ENCODE assay signal across 8 mouse cellular contexts in the genomic region with DNA sequence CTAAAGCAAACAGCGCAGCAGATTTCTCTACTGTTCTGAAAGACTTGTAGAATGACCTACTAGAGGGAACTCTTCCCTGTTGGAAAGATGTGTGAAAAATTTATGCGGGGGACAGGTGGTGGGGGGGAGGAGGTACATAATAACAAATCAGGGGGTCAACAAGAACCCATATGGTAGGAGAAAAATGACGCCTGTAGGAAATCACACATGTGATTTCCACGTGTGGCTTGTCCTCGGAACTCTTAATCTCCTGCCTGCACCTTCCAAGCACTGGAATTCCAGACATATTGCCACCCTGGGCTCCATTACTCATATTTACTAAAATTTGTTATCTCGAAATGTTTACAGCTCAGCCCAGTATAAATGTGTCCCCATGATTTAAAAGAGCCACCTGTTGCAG. TPM values are rescaled to one million over a fixed set of nuclear protein-coding genes. Genes with fewer than 3 reads are reported as not detected.
DNase-seq lines count a peak whose midpoint lies in the region; ATAC-seq and TF ChIP-seq lines count a peak whose summit lies in the region.

No protein-coding gene starts in this region.

- H3K4me1 ChIP-seq in heart, postnatal 0 days (ENCODE audit: control insufficient read depth, insufficient read depth): peaks cover 8% of the 10 kb centered on the region; the same call in 1 of the 2 replicates
- no peaks in the 10 kb centered on the region; the same call in 1 of the 2 replicates for H3K4me1 ChIP-seq in cortical plate, adult 2 months (ENCODE audit: control insufficient read depth, insufficient read depth, low read length)
- peaks cover 13% of the 10 kb centered on the region for H3K4me1 ChIP-seq in hindbrain, embryonic 15.5 days (replicated peaks)
- peaks cover 12% of the 10 kb centered on the region for H3K4me1 ChIP-seq in midbrain, embryonic 13.5 days (replicated peaks)

- peak overlapping the region; percentile 91 for H3K9ac ChIP-seq in heart, postnatal 0 days (replicated peaks; ENCODE audit: low read depth, low read length)
- peak overlapping the region; percentile 98 for H3K9ac ChIP-seq in hindbrain, embryonic 15.5 days
- H3K9ac ChIP-seq in midbrain, embryonic 13.5 days (replicated peaks): peak overlapping the region; percentile 98

- peak overlapping the region; percentile 74 for H3K4me2 ChIP-seq in heart, postnatal 0 days (ENCODE audit: low read depth, low read length)
- peak overlapping the region; percentile 84 for H3K4me2 ChIP-seq in hindbrain, embryonic 15.5 days
- H3K4me2 ChIP-seq in midbrain, embryonic 13.5 days (replicated peaks): peak overlapping the region; percentile 95

- no peak for TF ChIP-seq EP300 in heart, postnatal 0 days (IDR thresholded peaks at IDR 0.05; ENCODE audit: low read depth)

- no peak for TF ChIP-seq POLR2A in cortical plate, adult 2 months (IDR thresholded peaks at IDR 0.05; ENCODE audit: extremely low read depth, insufficient read depth, low read length)

- no peak overlapping the region for H3K27ac ChIP-seq in heart, postnatal 0 days (ENCODE audit: low read depth)
- no peak overlapping the region for H3K27ac ChIP-seq in cortical plate, adult 2 months (ENCODE audit: insufficient read depth, low read length)
- H3K27ac ChIP-seq in hindbrain, embryonic 15.5 days (replicated peaks): no peak overlapping the region
- H3K27ac ChIP-seq in midbrain, embryonic 13.5 days: no peak overlapping the region

- intact Hi-C loops in heart, postnatal 10 days (cut with DNase I): loop anchor here (2.0 to 5.0 kb wide), 4 partner anchors 61 to 176 kb away; a partner anchor contains a TSS

- H3K9me3 ChIP-seq in heart, postnatal 0 days (replicated peaks; ENCODE audit: control insufficient read depth, low read length): no peaks in the 10 kb centered on the region
- no peaks in the 10 kb centered on the region for H3K9me3 ChIP-seq in hindbrain, embryonic 15.5 days
- H3K9me3 ChIP-seq in midbrain, embryonic 13.5 days: no peaks in the 10 kb centered on the region

- H3K27me3 ChIP-seq in heart, postnatal 0 days (ENCODE audit: control insufficient read depth, insufficient read depth, low read length): no peaks in the 10 kb centered on the region
- no peaks in the 10 kb centered on the region for H3K27me3 ChIP-seq in hindbrain, embryonic 15.5 days
- no peaks in the 10 kb centered on the region for H3K27me3 ChIP-seq in midbrain, embryonic 13.5 days

- no peak for DNase-seq in heart, postnatal 0 days (ENCODE audit: low spot score)
- DNase-seq in heart, postnatal 10 days: no peak
- no peak for DNase-seq in embryo, embryonic 11 days
- no peak for DNase-seq in thymus, postnatal 25 days
- DNase-seq in layer of hippocampus, adult 8-10 months (ENCODE audit: low spot score in 2 of 2): no peak

- WGBS in heart, postnatal 0 days: 74% methylated on average over 6 of the region's 6 CpGs
- 84% methylated on average over 6 of the region's 6 CpGs for WGBS in hindbrain, embryonic 15.5 days
- WGBS in midbrain, embryonic 13.5 days: 86% methylated on average over 6 of the region's 6 CpGs

- no peak for TF ChIP-seq CTCF in heart, postnatal 0 days (IDR thresholded peaks at IDR 0.05; ENCODE audit: low read depth)
- TF ChIP-seq CTCF in cortical plate, adult 2 months (IDR thresholded peaks at IDR 0.05; ENCODE audit: extremely low read depth, insufficient read depth, low read length): no peak

- peak overlapping the region; percentile 83 for H3K4me3 ChIP-seq in heart, postnatal 0 days (ENCODE audit: low read depth, low read length)
- H3K4me3 ChIP-seq in cortical plate, adult 2 months (ENCODE audit: insufficient read depth, low read length): 0 out of 2 replicates have a peak overlapping the region, but pooled peaks have one; percentile 79
- peak overlapping the region; percentile 93 for H3K4me3 ChIP-seq in hindbrain, embryonic 15.5 days
- peak overlapping the region; percentile 95 for H3K4me3 ChIP-seq in midbrain, embryonic 13.5 days (replicated peaks)

- H3K36me3 ChIP-seq in heart, postnatal 0 days (replicated peaks; ENCODE audit: control insufficient read depth, insufficient read depth, low read length): peaks cover 38% of the 10 kb centered on the region
- H3K36me3 ChIP-seq in hindbrain, embryonic 15.5 days: peaks cover 30% of the 10 kb centered on the region
- H3K36me3 ChIP-seq in midbrain, embryonic 13.5 days: peaks cover 37% of the 10 kb centered on the region

- no peak for ATAC-seq in heart, postnatal 0 days (ENCODE audit: insufficient read depth, low read depth)
- no peak for ATAC-seq in hindbrain, embryonic 15.5 days (ENCODE audit: low FRiP score, low read depth)
- no peak for ATAC-seq in midbrain, embryonic 13.5 days

RNA-seq across cellular contexts. Expression of a gene that starts 2.2 kb away (rescaled TPM):
- total RNA-seq in heart, postnatal 0 days (2014; rRNA removed; ENCODE audit: low replicate concordance): 28.5 and 42.7 TPM in 2 replicates
- 58.3 and 61.0 TPM in 2 replicates for polyA plus RNA-seq in heart, postnatal 0 days (2015; fragmentation: Nextera tagmentation; extraction: Ambion mirVana)
- 10 to 100 TPM; 64.9 to 80.2 TPM for total RNA-seq in heart, postnatal 10 days (2021)
- polyA plus RNA-seq in cortical plate, adult 2 months (2012; rRNA removed): 93.7 and 104 TPM in 2 replicates
- polyA plus RNA-seq in hindbrain, embryonic 15.5 days (2015; fragmentation: Nextera tagmentation; extraction: Ambion mirVana): 123 and 127 TPM in 2 replicates
- polyA plus RNA-seq in midbrain, embryonic 13.5 days (2015; fragmentation: Nextera tagmentation; extraction: Ambion mirVana): 140 and 146 TPM in 2 replicates
- total RNA-seq in layer of hippocampus, adult 8-10 months (2022): 10 to 100 TPM; 77.7 to 95.8 (median 87.4) TPM

RNA-seq across cellular contexts. Expression of a gene that starts 24.3 kb away (rescaled TPM):
- total RNA-seq in heart, postnatal 0 days (2014; rRNA removed; ENCODE audit: low replicate concordance): not detected in 2 replicates
- not detected in 2 replicates for polyA plus RNA-seq in heart, postnatal 0 days (2015; fragmentation: Nextera tagmentation; extraction: Ambion mirVana)
- total RNA-seq in heart, postnatal 10 days (2021): not detected
- not detected in 2 replicates for polyA plus RNA-seq in cortical plate, adult 2 months (2012; rRNA removed)
- not detected in 2 replicates for polyA plus RNA-seq in hindbrain, embryonic 15.5 days (2015; fragmentation: Nextera tagmentation; extraction: Ambion mirVana)
- polyA plus RNA-seq in midbrain, embryonic 13.5 days (2015; fragmentation: Nextera tagmentation; extraction: Ambion mirVana): not detected in 2 replicates
- not detected for total RNA-seq in layer of hippocampus, adult 8-10 months (2022)

RNA-seq across cellular contexts. Expression of a gene that starts 40.8 kb away (rescaled TPM):
- 0.50 TPM in 1 of 2 replicates, not detected in the other for total RNA-seq in heart, postnatal 0 days (2014; rRNA removed; ENCODE audit: low replicate concordance)
- polyA plus RNA-seq in heart, postnatal 0 days (2015; fragmentation: Nextera tagmentation; extraction: Ambion mirVana): not detected in 2 replicates
- under 1 TPM; 0.29 to 0.64 TPM for total RNA-seq in heart, postnatal 10 days (2021)
- polyA plus RNA-seq in cortical plate, adult 2 months (2012; rRNA removed): 0.19 TPM in 2 replicates
- polyA plus RNA-seq in hindbrain, embryonic 15.5 days (2015; fragmentation: Nextera tagmentation; extraction: Ambion mirVana): 0.05 and 0.08 TPM in 2 replicates
- 0.16 TPM in 1 of 2 replicates, not detected in the other for polyA plus RNA-seq in midbrain, embryonic 13.5 days (2015; fragmentation: Nextera tagmentation; extraction: Ambion mirVana)
- under 1 TPM in 3 of 4 experiments, not detected in 1; 0.08 to 0.13 (median 0.09) TPM for total RNA-seq in layer of hippocampus, adult 8-10 months (2022)

RNA-seq across cellular contexts. Expression of a gene that starts 47.9 kb away (rescaled TPM):
- total RNA-seq in heart, postnatal 0 days (2014; rRNA removed; ENCODE audit: low replicate concordance): 2.4 and 6.8 TPM in 2 replicates
- 3.2 and 3.5 TPM in 2 replicates for polyA plus RNA-seq in heart, postnatal 0 days (2015; fragmentation: Nextera tagmentation; extraction: Ambion mirVana)
- 10 to 100 TPM in 1 of 2 experiments, 1 to 10 TPM in 1; 9.9 to 17.4 TPM for total RNA-seq in heart, postnatal 10 days (2021)
- 19.4 and 20.6 TPM in 2 replicates for polyA plus RNA-seq in cortical plate, adult 2 months (2012; rRNA removed)
- polyA plus RNA-seq in hindbrain, embryonic 15.5 days (2015; fragmentation: Nextera tagmentation; extraction: Ambion mirVana): 32.3 and 33.7 TPM in 2 replicates
- 23.4 and 24.8 TPM in 2 replicates for polyA plus RNA-seq in midbrain, embryonic 13.5 days (2015; fragmentation: Nextera tagmentation; extraction: Ambion mirVana)
- total RNA-seq in layer of hippocampus, adult 8-10 months (2022): 10 to 100 TPM; 42.5 to 50.7 (median 45.4) TPM
